Mouse (Mus musculus) gastrocnemius, postnatal 36 days (tissue): Measurements from ENCODE around the gene Il15. TPM values are rescaled to one million over a fixed set of nuclear protein-coding genes. Genes with fewer than 3 reads are reported as not detected.

Source experiments
- DNase-seq, 2 experiments: peaks; one replicate each; pipeline ENCODE4 v3.0.0; 2022
- intact Hi-C: fragments of 180-260 bp; cut with DNase I; formaldehyde crosslinking; loops from one replicate; pipeline ENCODE4 v1.15.1; 2025
- total RNA-seq, 2 experiments: library from RNA; stranded (reverse); gene quantifications; 2 replicates each; pipeline ENCODE4 v1.2.3; 2021

Gene Il15
- total RNA-seq, 2 experiments from 2014 or later, result 4.1 to 5.3 TPM

- intact Hi-C loops, result no loop called here
- DNase-seq, result no peak
These were observed 30.2 kb downstream of the Il15 start for GRCm38 (mm10) chr8:82372846-82373245.

- intact Hi-C loops, result no loop called here
- no peak for DNase-seq
These were observed 32.4 kb downstream of the Il15 start for GRCm38 (mm10) chr8:82370657-82371056.

DNA sequence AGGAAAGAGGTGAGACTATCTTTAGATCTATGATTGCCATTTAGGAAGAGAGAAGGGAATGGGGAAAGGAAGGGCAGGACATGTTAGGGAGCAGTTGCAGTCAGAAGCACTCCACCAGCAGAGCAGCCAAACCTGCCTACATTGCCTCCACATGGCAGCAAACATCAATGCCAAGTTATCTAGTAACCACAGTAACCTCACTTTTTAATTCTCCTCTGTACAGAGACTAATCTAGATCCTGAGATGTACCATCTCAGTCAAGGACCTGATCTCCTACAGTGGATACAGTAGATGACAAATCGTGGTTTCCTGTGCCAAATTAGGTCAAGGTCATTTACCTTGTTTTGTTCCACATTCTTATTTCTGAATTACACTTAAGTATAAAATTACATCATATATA, 42.0 kb downstream of the Il15 start:
- no peak for DNase-seq
- intact Hi-C loops, result no loop called here

GRCm38 (mm10) chr8:82356091-82356490, 46.9 kb downstream of the Il15 start:
- no peak for DNase-seq
- intact Hi-C loops, result no loop called here

GRCm38 (mm10) chr8:82351268-82351943, 51.6 kb downstream of the Il15 start:
- intact Hi-C loops, result loop anchor here (5.0 kb wide), 1 partner anchor 336 kb away; no protein-coding TSS in a partner anchor
- no peak for DNase-seq

- intact Hi-C loops, result no loop called here
These were observed 53.7 kb downstream of the Il15 start for GRCm38 (mm10) chr8:82349299-82349698.

DNA sequence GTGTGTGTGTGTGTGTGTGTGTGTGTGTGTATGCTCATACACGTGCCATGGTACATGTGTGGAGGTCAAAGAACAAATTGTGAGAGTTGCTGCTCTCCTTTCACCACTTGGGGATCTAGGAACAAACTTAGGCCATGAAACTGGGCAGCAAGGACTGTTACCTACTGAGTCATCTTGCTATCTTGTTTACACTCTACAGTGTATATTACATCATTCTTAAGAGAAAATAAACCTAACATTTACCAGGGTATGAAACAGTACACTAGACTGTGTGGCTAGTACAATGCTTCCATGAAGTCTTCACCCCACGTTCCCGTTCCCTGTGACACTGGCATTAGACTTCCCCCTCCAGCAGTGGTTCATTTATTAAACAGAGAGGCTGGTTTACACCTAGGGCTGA, 56.5 kb downstream of the Il15 start:
- intact Hi-C loops, result no loop called here

More at GRCm38 (mm10) chr8:82349299-82349698, 53.7 kb downstream of the Il15 start:
- no peak for DNase-seq

DNA sequence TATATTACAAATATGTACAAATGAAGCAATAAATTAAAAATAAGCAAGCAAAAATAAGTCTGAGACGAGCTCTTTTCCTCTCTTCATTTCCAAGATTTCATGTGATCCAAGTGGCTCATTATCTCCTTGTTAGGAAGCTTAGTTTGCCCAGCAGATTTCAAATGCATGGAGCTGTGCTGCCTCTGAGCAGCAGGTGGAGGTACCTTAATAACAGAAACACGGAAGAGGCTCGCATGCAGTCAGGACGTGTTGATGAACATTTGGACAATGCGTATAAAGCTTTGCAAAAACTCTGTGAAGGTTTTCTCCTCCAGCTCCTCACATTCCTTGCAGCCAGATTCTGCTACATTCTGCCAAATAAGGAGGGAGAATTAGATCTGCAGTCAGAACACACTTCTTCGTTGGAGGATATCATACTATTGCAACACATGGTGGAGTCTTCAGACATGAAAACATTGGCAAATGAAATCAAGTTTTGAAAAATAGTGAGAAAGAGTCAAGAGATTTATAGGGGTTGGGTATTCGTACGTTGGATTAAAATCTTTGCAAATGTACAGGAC, 71.3 kb downstream of the Il15 start:
- no peak for DNase-seq
- intact Hi-C loops, result no loop called here

More for the DNA sequence above, 56.5 kb downstream of the Il15 start:
- DNase-seq, result no peak

DNA sequence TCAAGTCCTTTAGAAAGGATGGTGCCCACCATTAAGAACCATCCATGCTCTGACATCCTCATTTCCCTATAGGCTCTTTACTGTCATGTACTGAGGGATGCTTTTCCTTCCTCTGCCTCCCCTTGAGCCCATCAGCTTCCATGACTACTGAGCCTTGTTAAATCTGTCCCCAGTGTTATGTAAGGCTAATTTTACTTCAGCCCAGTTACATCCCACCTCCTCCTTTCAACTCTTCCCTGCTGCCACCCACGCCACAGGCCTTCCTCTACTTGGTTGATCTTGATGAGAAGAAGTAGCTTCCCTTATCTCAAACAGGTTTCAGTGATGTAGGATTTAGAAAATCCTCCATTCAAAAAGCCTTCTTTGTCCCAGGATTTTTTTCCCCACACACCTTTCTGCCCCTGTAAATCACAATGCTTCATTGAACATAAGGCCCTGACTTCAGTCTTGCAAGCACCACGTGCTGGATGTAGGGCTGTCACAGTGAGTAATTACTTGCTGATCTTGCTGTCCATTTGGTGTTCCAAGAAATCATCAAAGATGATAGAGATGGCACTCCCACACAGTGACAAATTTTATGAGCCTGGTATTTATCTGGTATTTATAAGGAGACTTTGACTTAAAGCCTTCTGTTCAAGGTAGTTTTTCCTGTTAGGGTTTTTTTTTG, 74.9 kb downstream of the Il15 start:
- no peak for DNase-seq
- intact Hi-C loops, result no loop called here

DNA sequence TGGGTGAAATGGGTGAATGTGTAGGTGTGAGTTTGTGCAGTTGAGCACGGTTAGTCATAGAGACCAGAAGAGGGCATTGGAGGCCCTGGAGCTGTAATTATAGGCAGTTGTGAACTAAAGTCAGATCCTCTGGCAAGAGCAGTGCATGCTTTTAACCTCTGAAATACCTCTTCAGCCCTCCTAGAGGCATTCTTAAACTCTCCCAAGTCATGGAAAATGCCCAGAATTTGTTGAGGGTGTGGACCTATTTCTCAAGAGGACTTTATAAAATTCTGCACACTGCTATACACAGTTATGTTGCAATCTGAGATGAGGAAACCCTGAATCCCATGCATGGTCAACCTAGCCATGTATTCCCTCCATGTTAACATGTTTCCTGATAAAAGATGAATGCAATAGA, 77.0 kb downstream of the Il15 start:
- intact Hi-C loops, result no loop called here
- no peak for DNase-seq

- intact Hi-C loops, result no loop called here
- DNase-seq, result no peak
These were observed 77.4 kb downstream of the Il15 start for GRCm38 (mm10) chr8:82325586-82325985.

- intact Hi-C loops, result no loop called here
- DNase-seq, result no peak
These were observed 85.6 kb downstream of the Il15 start for GRCm38 (mm10) chr8:82317446-82317845.

DNA sequence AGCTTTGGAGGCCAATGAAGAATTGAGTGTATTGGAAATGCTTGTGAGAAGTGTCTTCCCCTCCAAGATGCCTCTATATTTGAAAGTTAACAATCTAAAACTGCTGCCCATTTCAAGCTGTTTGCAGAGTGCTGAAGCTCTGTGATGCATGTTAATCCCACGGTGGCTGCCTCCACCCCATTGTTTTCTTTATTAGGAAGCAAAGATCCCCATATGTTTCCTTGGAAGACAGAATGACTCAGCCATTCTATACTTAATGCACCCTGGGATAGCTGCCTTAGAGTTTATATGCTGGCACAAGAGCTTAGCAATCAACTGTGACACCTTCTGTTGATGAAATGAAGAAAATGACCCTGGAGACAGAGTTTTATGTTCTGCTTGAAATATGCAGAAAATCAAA, 96.6 kb downstream of the Il15 start:
- no peak for DNase-seq
- intact Hi-C loops, result no loop called here

GRCm38 (mm10) chr8:82296256-82296655, 106.8 kb downstream of the Il15 start:
- intact Hi-C loops, result no loop called here
- no peak for DNase-seq

DNA sequence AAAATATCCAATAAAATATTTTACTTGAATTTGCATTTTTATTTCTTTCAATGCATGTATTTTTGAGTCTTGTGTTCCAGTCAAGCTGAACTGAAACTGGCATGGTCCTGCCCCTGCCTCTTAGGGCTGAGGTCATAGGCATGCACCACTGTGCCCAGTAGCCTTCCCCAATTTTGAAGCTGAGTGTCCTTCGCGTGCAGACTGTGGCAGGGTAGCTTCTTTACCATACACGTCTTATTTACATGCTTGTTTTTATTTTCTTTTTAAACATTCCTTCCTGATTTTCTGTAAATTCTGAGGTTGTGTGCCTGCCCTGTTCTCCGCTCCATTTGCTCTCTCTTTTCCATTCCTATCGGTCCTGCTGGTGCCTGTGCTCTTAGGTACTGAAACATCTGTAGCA, 111.4 kb downstream of the Il15 start:
- intact Hi-C loops, result no loop called here
- DNase-seq, result no peak

DNA sequence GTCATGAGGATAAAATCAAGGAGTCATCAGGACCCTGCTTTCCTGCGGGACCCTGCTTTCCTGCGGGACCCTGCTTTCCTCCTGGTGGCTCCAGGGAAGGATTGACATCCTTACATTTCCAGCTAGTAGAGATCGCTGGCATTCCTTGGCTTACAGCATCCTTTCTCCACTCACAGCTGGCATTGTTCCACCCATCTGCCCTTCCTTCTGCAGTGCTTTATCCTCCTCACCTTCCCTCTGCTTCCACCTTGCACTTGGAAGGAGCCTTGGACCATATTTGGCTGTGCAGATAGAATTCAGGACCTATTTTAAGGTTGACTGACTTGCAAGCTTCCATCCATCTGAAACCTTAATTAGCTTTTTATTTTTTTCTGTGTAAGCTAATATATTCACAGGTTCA, 117.2 kb downstream of the Il15 start:
- intact Hi-C loops, result no loop called here
- DNase-seq, result no peak

- no peak for DNase-seq
- intact Hi-C loops, result no loop called here
These were observed 121.0 kb downstream of the Il15 start for GRCm38 (mm10) chr8:82281995-82282394.
